Mouse (Mus musculus): ENCODE results near the gene 1110002E22Rik.

DNA sequence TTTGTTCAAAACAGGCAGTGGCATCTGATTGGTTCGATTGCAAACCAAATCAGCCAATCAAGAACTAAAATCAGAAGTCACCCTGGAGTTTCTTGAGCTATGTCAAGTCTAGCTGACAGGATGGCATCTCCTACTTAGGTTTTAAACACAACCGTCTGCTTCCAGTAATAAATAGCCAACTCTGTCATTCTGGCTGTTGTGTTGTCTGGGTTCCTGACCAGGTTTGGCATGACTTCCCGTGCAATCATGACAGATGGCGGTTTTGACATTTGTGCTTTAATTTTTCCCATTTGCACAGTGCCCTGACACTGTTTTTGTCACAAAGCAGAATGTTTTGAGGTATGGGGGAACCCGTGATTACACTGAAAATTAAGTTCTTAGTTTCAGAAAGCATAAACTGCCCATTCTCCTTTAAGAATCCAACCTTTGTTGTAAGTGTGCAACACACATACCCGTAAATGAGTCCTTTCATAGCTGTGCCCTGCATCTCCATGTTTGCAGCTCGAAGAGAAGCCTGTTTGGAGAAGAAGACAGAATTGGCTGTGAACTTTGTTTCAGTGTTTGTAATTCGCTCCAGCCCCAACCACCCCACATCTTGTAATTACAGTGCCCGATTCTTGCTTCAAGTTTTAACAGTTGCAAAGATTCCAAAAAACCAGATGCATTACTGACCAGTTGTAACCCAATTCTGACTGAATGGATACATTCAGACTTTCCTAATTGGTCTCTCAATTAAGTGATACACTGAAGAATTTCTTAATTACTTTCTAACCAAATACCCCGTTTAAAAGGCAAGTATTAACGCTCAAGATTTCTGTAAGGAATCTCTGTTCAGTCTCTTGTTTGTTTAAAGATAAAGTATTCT is 12.9 kb downstream of the 1110002E22Rik start:
- TF ChIP-seq CTCF (IDR thresholded peaks at IDR 0.05; ENCODE audit: borderline replicate concordance, control insufficient read depth, extremely low read depth, insufficient read depth, low read length, poor library complexity), result no peak
- TF ChIP-seq POLR2A (IDR thresholded peaks at IDR 0.05; ENCODE audit: control insufficient read depth, extremely low read depth, insufficient read depth, low read length, poor library complexity), result no peak

Measured in thymus, adult 2 months (tissue).